Mouse (Mus musculus) heart, embryonic 13.5 days (tissue): ENCODE results near the gene Ppp3ca. TPM values are rescaled to one million over a fixed set of nuclear protein-coding genes. Genes with fewer than 3 reads are reported as not detected.

ENCODE experiments used
- ATAC-seq: fragments of 200-750 bp; cut with Nextera tagmentation; 2 replicates; pipeline ENCODE4 v1.8.0; 2017; ENCODE audit warnings: moderate TSS enrichment; ENCODE audit not compliant: insufficient number of reproducible peaks, low FRiP score, low TSS enrichment; ENCODE audit errors: extremely low read depth
- H3K27ac ChIP-seq: fragments of 300-500 bp; sonication (generic); replicated peaks from 2 replicates; pipeline ENCODE4 v1.5.1; 2015; ENCODE audit warnings: moderate library complexity, mild to moderate bottlenecking, inconsistent platforms
- H3K27me3 ChIP-seq: fragments of 300-500 bp; sonication (generic); replicated peaks from 2 replicates; pipeline ENCODE4 v1.6.1; 2015; ENCODE audit warnings: mild to moderate bottlenecking, inconsistent platforms
- H3K36me3 ChIP-seq: fragments of 300-500 bp; sonication (generic); 2 replicates; pipeline ENCODE4 v1.6.1; 2015; ENCODE audit warnings: mild to moderate bottlenecking, inconsistent platforms
- H3K4me1 ChIP-seq: fragments of 300-500 bp; sonication (generic); 2 replicates; pipeline ENCODE4 v1.6.1; 2015; ENCODE audit warnings: inconsistent platforms
- H3K4me2 ChIP-seq: fragments of 300-500 bp; sonication (generic); 2 replicates; pipeline ENCODE4 v1.6.1; 2015; ENCODE audit warnings: inconsistent platforms, mild to moderate bottlenecking, moderate library complexity
- H3K4me3 ChIP-seq: fragments of 300-500 bp; sonication (generic); 2 replicates; pipeline ENCODE4 v1.5.1; 2015; ENCODE audit warnings: moderate library complexity, mild to moderate bottlenecking, inconsistent platforms
- H3K9ac ChIP-seq: fragments of 300-500 bp; sonication (generic); 2 replicates; pipeline ENCODE4 v1.6.1; 2015; ENCODE audit warnings: inconsistent platforms, mild to moderate bottlenecking, moderate library complexity
- H3K9me3 ChIP-seq: fragments of 300-500 bp; sonication (generic); 2 replicates; pipeline ENCODE4 v1.6.1; 2016; ENCODE audit warnings: inconsistent platforms
- WGBS: fragments of 180-500 bp; shearing (Covaris S2); methylation state at CpG from one replicate; pipeline ENCODE4 v1.1.7; 2015; ENCODE audit warnings: mixed read lengths; 5-methylcytosine and 5-hydroxymethylcytosine counted together
- polyA plus RNA-seq: library from polyadenylated mRNA; unstranded; fragments of >200 nt; fragmentation: Nextera tagmentation; extraction: Ambion mirVana; gene quantifications from 2 replicates; pipeline ENCODE4 v1.2.1, GENCODE M21; 2015

The Ppp3ca gene
- polyA plus RNA-seq, 1 experiment from 2014 or later, result 44.2 TPM

DNA sequence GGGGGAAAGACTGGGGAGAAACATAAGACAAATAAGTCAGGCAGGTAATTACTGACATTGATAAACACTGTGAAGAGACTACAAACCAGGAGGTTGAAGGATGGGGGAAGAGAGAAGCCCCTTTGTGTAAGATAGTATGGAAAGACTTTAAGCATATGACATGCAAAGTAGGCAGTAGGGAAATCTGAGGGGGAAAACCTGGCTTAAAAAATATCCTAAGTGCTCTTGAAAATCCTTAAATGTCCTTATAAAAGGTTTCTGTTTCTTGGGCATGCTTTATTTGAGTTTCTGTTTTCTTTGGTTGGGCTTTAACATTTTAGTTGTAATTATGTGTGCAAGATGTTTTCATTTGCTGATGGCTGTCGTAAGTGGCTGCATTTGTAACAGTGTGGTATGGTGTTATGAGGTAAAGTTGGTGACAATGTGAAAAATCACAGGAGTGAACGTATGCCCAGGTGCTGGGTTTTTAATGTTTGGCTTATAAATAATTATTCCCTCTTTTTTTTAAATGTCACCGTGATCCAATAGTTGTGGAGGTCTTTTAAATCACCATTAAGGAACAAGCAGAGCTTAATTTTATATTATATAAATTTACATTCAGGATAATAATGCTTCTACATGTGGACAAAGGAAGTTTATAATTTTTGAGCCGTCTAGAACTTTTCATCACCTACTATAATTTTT lies 195.4 kb downstream of the Ppp3ca start:
- Histone ChIP-seq H3K27ac (no peak overlapping the region), H3K4me1 (peaks cover 5% of the 10 kb centered on the region; the same call in 1 of the 2 replicates), H3K4me3 (no peak overlapping the region), H3K9ac (no peak overlapping the region), H3K27me3 (no peaks in the 10 kb centered on the region), H3K36me3 (0 out of 2 replicates have a peak, but pooled peaks cover 4% of the 10 kb centered on the region), H3K4me2 (no peak overlapping the region), H3K9me3 (no peaks in the 10 kb centered on the region)
- no peak for ATAC-seq
- WGBS, result 82% methylated on average over 4 of the region's 4 CpGs

DNA sequence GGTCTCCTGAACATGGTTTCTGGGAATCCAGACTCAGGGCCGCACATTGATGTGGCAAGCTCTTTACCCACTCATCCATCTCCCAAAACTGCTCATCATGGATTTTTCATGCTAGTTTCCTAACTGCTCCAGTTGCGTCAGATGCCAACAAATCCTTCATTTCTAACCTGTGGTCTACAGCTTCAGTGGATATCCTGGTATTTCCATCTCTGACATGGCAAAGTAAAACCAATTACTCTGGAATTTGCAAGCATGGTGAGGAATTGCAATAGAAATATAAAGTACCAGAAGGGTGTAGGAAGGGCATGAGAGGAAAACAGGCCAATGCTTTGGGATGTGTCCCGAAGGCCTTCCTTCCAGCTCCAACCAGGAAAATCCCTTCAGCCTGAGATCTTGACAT lies 196.2 kb downstream of the Ppp3ca start:
- no peaks in the 10 kb centered on the region for H3K9me3 ChIP-seq
- no peak overlapping the region for H3K9ac ChIP-seq
- ATAC-seq, result no peak
- no peak overlapping the region for H3K4me3 ChIP-seq
- H3K4me2 ChIP-seq, result no peak overlapping the region
- peaks cover 12% of the 10 kb centered on the region for H3K4me1 ChIP-seq
- no peaks in the 10 kb centered on the region for H3K27me3 ChIP-seq
- 92% methylated on average over 3 of the region's 3 CpGs for WGBS
- 0 out of 2 replicates have a peak, but pooled peaks cover 7% of the 10 kb centered on the region for H3K36me3 ChIP-seq
- no peak overlapping the region for H3K27ac ChIP-seq

DNA sequence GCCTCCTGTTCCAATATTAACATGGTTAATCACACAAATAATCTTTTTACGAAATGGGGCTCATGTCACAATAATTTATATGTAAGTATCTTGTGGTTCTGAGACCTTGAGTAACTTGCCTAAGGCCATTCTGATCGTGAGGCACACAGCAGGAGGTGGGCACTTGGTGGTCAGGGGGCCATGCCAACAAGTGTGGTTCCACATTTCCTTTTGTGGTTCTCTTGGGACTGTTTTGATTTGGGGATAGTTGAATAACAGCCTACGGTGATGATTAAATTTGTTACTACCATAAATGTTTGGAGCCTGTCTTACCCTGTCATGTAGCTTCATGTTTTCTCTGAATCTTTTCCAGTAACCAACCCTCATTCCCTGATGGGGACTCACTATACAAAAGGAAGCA lies 196.6 kb downstream of the Ppp3ca start:
- no peak overlapping the region for H3K27ac ChIP-seq
- no peak overlapping the region for H3K9ac ChIP-seq
- peaks cover 17% of the 10 kb centered on the region for H3K4me1 ChIP-seq
- no peak overlapping the region for H3K4me2 ChIP-seq
- no peak for ATAC-seq
- no peaks in the 10 kb centered on the region for H3K27me3 ChIP-seq
- no peak overlapping the region for H3K4me3 ChIP-seq
- no peaks in the 10 kb centered on the region for H3K9me3 ChIP-seq
- 81% methylated on average over 3 of the region's 3 CpGs for WGBS
- H3K36me3 ChIP-seq, result 0 out of 2 replicates have a peak, but pooled peaks cover 7% of the 10 kb centered on the region

DNA sequence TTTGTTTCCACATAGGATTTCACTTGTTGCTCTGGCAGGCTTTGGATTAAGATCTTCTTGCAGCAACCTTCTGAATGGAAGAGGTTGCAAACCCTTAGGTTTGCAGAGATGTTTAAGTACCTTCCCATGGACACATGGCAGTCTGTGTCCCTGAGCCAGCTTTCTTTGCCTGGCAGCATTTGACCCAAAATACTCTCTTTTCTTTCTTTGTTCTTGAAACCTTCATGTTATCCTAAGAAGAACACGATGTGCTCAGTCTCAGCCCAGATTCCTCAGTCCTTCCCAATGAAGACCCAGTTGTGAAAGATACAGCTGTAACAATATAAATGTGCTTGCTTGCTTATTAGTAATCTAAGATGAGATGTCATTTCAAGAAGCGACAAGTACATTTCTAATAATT lies 197.4 kb downstream of the Ppp3ca start:
- Histone ChIP-seq H3K27me3 (no peaks in the 10 kb centered on the region), H3K9me3 (no peaks in the 10 kb centered on the region), H3K9ac (no peak overlapping the region), H3K27ac (no peak overlapping the region), H3K4me3 (no peak overlapping the region), H3K4me1 (peaks cover 25% of the 10 kb centered on the region), H3K4me2 (no peak overlapping the region), H3K36me3 (0 out of 2 replicates have a peak, but pooled peaks cover 7% of the 10 kb centered on the region)
- WGBS, result 91% methylated on average over 2 of the region's 2 CpGs
- no peak for ATAC-seq

DNA sequence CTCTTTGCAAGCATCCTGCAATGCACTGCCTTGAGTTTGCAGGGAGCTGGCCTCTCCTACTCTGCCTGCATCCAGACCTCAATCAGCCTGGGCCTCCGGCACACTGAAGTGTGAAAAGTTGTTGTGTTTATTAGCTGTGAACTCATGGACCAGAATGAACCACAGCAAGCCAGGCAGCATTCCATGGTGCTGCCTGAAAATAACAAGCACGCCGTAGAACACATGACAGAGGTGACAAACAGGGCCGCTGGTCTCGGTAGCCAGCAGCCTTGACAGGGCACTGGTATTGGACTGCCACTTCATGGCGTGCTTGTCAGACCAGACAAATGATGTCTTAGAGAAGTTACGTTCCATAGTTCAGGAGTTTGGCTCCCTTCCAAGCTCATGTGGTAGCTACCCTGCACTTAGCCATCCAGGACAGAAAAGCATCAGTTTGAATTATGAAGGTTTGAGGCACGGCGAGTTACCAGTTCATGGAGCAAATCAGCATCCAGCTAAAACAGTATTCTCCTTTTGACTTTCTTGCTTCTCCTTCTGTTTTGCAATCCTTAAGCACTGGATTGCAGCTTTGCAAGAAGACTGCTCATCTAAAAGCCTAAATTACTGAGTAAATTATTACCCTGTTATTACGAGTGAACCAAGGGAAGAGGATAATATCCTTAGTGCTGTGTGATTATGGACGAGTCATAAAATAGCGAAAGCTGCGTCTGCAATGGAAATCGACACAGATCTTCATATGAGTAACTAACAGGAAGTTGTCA lies 202.0 kb downstream of the Ppp3ca start:
- H3K27ac ChIP-seq, result peak overlapping the region; percentile 50; the same call in 1 of the 2 replicates

DNA sequence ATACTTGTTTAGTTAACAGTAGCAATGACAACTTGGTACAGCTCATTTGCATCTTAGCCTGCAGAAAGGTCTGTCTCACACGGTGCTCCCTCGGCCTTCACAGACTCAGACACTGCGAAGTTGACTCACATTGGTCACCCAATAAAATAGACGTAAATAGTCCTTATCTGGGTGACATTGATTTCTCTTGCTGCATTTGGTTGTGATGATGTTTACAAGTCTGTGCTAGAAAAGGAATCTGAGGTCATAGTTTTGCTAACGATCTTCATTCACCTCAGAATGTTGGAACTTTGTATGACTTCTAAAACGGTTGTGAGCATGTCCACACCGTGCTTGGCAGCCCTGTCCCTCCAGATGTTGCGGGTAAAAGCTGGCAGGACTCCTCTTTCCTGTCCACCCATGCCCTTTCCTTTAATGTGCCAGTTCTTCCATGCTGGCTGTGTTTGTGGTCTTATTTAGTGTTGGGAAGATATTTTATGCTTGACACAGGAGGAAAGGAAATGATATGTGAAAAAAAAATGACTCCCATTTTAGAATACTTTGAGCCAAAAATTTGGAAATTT lies 202.7 kb downstream of the Ppp3ca start:
- H3K4me2 ChIP-seq, result no peak overlapping the region
- H3K36me3 ChIP-seq, result peaks cover 8% of the 10 kb centered on the region; the same call in 1 of the 2 replicates
- H3K27ac ChIP-seq, result no peak overlapping the region
- no peaks in the 10 kb centered on the region for H3K27me3 ChIP-seq
- 70% methylated on average over 8 of the region's 8 CpGs for WGBS
- no peak overlapping the region for H3K9ac ChIP-seq
- no peak for ATAC-seq
- no peak overlapping the region for H3K4me3 ChIP-seq
- H3K4me1 ChIP-seq, result peaks cover 24% of the 10 kb centered on the region
- H3K9me3 ChIP-seq, result no peaks in the 10 kb centered on the region

More for the DNA sequence above, 202.0 kb downstream of the Ppp3ca start:
- ATAC-seq, result no peak; the same call in 1 of the 2 replicates
- H3K36me3 ChIP-seq, result 0 out of 2 replicates have a peak, but pooled peaks cover 7% of the 10 kb centered on the region
- no peaks in the 10 kb centered on the region for H3K27me3 ChIP-seq
- H3K4me3 ChIP-seq, result no peak overlapping the region
- peak overlapping the region; percentile 27 for H3K4me2 ChIP-seq
- peaks cover 24% of the 10 kb centered on the region for H3K4me1 ChIP-seq
- H3K9ac ChIP-seq, result no peak overlapping the region
- no peaks in the 10 kb centered on the region for H3K9me3 ChIP-seq
- 52% methylated on average over 14 of the region's 14 CpGs for WGBS

DNA sequence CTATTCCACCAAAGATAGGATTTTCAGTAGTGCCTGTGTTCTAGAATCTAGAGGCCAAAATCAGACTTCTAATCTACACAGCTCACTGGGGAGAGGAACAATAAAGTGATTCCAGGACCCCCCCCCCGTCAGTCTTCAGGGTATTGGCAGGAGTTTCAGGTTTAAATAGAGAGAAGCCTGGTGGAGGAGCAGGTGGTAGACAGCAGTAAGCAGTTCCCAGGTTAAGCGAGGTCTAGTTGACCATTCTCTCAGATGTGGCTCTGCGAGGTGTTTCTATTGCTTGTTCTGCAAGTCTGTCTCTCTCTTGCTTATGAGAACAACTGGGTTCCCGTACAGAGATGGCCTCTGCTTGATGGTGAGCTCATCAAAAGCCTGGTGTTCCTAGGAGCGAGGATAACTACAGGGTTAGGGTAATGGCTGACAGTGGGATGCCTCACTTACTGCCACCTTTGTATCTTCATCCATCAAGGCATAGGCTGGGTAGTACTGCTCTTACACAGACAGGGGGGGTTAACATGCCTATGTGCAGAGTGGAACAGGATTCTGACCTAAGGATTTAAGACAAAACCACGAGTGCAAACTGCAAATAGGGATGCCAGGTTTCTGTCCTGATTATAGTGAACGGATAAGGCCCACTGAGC lies 204.0 kb downstream of the Ppp3ca start:
- Histone ChIP-seq H3K27me3 (no peaks in the 10 kb centered on the region), H3K4me3 (no peak overlapping the region), H3K27ac (no peak overlapping the region), H3K4me2 (no peak overlapping the region), H3K36me3 (peaks cover 10% of the 10 kb centered on the region; the same call in 1 of the 2 replicates), H3K4me1 (peaks cover 24% of the 10 kb centered on the region), H3K9ac (no peak overlapping the region), H3K9me3 (no peaks in the 10 kb centered on the region)
- WGBS, result 85% methylated on average over 7 of the region's 7 CpGs
- no peak for ATAC-seq

DNA sequence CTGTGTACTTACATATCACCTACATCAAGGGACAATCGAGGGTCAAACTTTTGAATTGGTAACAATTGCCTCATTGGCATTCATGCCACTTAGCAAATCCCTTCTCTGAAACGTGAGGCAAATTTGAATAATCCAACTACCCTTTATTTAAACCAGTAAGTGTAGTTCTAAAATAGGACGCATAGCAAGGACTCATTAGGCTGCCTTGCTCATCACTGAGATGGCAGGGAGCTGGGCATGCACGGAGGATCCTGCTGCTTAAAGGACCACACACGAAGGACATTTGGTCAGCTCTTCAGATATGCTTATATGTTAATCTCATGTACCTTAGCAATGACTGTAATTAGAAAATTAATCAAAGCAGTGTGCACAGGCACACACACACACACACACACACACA lies 204.6 kb downstream of the Ppp3ca start:
- H3K9ac ChIP-seq, result no peak overlapping the region
- no peak for ATAC-seq
- H3K4me3 ChIP-seq, result no peak overlapping the region
- H3K4me1 ChIP-seq, result peaks cover 24% of the 10 kb centered on the region
- H3K4me2 ChIP-seq, result no peak overlapping the region
- no peaks in the 10 kb centered on the region for H3K27me3 ChIP-seq
- no peaks in the 10 kb centered on the region for H3K9me3 ChIP-seq
- H3K36me3 ChIP-seq, result peaks cover 7% of the 10 kb centered on the region; the same call in 1 of the 2 replicates
- 73% methylated on average over 5 of the region's 5 CpGs for WGBS
- no peak overlapping the region for H3K27ac ChIP-seq

DNA sequence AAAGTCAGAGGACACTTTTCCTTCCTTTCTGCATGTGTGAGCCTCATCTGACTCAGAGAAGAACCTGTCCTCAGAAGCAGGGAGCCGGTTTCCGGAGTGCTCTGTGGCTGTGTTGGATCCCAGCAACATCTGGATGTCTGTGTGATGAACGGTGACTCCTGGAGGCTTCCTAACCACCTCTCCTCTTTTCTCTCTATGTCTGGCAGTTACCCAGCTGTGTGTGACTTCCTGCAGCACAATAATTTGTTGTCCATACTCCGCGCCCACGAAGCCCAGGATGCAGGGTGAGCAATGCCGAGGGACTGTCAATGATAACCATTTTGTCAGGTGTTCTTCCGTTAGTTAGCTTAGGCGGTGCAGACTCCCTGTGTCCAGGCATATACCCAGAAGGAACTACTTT lies 217.8 kb downstream of the Ppp3ca start:
- 84% methylated on average over 9 of the region's 9 CpGs for WGBS
- Histone ChIP-seq H3K27me3 (no peaks in the 10 kb centered on the region), H3K9ac (no peak overlapping the region), H3K36me3 (peaks cover 21% of the 10 kb centered on the region; the same call in 1 of the 2 replicates), H3K27ac (no peak overlapping the region), H3K4me3 (no peak overlapping the region), H3K4me2 (no peak overlapping the region), H3K9me3 (no peaks in the 10 kb centered on the region), H3K4me1 (no peaks in the 10 kb centered on the region)
- no peak for ATAC-seq

DNA sequence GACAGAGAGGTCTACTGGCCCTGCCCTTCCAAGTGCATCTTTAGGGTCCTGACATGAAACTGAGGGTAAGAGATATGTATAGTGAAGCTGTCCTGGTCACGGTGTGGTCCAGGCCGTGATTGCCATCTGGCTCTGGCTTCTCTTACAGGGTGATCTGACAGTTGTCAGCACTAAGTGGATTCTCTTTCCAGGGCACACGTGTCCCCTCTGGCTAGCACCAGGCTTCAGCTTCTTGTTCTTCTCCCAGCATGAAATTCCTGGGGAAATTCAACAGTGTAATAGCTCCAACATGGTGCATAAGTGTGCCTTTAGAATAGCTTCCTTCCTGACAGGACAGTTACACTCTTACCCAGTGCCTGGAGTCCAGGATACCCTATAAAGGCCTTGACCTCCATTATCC lies 222.2 kb downstream of the Ppp3ca start:
- no peak overlapping the region for H3K27ac ChIP-seq
- no peak for ATAC-seq
- no peak overlapping the region for H3K9ac ChIP-seq
- no peaks in the 10 kb centered on the region for H3K27me3 ChIP-seq
- peaks cover 40% of the 10 kb centered on the region for H3K36me3 ChIP-seq
- no peaks in the 10 kb centered on the region for H3K4me1 ChIP-seq
- no peak overlapping the region for H3K4me2 ChIP-seq
- H3K4me3 ChIP-seq, result no peak overlapping the region
- no peaks in the 10 kb centered on the region for H3K9me3 ChIP-seq
- 56% methylated on average over 3 of the region's 3 CpGs for WGBS
